Mouse (Mus musculus): Measurements from ENCODE around the gene Gpc6. TPM values are rescaled to one million over a fixed set of nuclear protein-coding genes. Genes with fewer than 3 reads are reported as not detected.

Gene Gpc6
- polyA plus RNA-seq, 1 experiment from 2014 or later = 31.2 TPM

GRCm38 (mm10) chr14:117015333-117015922 lies 90.3 kb downstream of the Gpc6 start:
- Histone ChIP-seq H3K9ac (ENCODE audit: low read length) (no peak overlapping the region), H3K4me1 (ENCODE audit: control insufficient read depth, insufficient read depth, low read length) (peaks cover 4% of the 10 kb centered on the region; the same call in 1 of the 2 replicates), H3K9me3 (ENCODE audit: control insufficient read depth, low read length) (no peaks in the 10 kb centered on the region), H3K36me3 (ENCODE audit: control insufficient read depth, insufficient read depth, low read length) (no peaks in the 10 kb centered on the region), H3K4me3 (ENCODE audit: low read depth, low read length) (no peak overlapping the region), H3K27me3 (ENCODE audit: control insufficient read depth, insufficient read depth, low read length) (no peaks in the 10 kb centered on the region), H3K27ac (ENCODE audit: low read depth, low read length) (no peak overlapping the region), H3K4me2 (ENCODE audit: low read depth) (no peak overlapping the region)
- DNase-seq (ENCODE audit: low spot score) (no peak), ATAC-seq (ENCODE audit: insufficient read depth, low FRiP score, low TSS enrichment) (no peak)
- WGBS = 29% methylated on average over 4 of the region's 4 CpGs

DNA sequence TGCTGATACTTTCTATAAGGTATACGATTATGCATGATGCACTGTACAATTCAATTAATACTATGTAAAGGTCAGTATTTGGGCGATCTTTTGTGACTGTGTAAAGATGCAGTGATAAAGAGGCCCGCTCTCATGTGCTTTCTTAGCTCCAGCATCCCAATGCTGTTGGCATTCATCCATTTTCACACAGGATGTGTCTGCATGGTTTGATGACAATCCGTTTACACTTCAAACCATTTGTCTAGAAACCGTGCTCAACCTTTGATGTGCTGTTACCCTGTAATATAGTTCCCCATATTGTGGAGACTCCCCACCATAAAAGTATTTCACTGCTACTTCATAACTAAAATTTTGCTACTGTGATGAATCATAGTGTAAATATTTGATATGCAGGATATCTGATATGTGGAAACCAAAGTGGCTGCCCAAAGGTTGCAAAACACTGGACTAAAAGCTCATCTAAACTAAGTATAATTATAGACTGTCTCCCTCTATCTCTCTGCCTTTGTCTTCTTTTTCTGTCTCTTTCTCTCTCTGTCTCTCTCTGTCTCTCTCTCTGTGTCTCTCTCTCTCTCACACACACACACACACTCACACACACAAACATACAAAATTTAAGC lies 97.2 kb downstream of the Gpc6 start:
- no peaks in the 10 kb centered on the region for H3K27me3 ChIP-seq (ENCODE audit: control insufficient read depth, insufficient read depth, low read length)
- no peak for ATAC-seq (ENCODE audit: insufficient read depth, low FRiP score, low TSS enrichment)
- no peaks in the 10 kb centered on the region for H3K9me3 ChIP-seq (ENCODE audit: control insufficient read depth, low read length)
- no peak overlapping the region for H3K4me2 ChIP-seq (ENCODE audit: low read depth)
- DNase-seq (ENCODE audit: low spot score) = no peak
- no peak overlapping the region for H3K4me3 ChIP-seq (ENCODE audit: low read depth, low read length)
- 83% methylated on average over 5 of the region's 5 CpGs for WGBS
- no peak overlapping the region for H3K27ac ChIP-seq (ENCODE audit: low read depth, low read length)
- H3K36me3 ChIP-seq (ENCODE audit: control insufficient read depth, insufficient read depth, low read length) = no peaks in the 10 kb centered on the region
- no peak overlapping the region for H3K9ac ChIP-seq (ENCODE audit: low read length)
- H3K4me1 ChIP-seq (ENCODE audit: control insufficient read depth, insufficient read depth, low read length) = no peaks in the 10 kb centered on the region

DNA sequence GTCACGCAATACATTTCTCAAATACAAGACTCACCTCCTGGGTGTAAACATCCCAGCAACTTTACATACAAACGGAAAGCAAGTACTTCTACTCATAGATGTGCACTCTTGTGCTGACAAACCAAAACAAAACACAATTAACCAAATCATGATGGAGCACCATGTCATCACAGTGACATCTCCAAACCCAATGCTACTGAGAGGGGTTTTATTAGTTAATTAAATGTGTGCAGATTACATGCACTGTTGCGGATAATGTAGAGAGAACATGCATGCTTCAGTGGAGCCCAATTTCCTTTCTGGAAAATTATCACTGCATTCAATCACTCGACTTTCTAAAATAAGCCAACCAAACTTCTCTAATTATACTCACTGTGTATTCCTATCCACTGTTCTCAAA lies 109.0 kb downstream of the Gpc6 start:
- Histone ChIP-seq H3K9me3 (ENCODE audit: control insufficient read depth, low read length) (no peaks in the 10 kb centered on the region), H3K27me3 (ENCODE audit: control insufficient read depth, insufficient read depth, low read length) (no peaks in the 10 kb centered on the region), H3K4me3 (ENCODE audit: low read depth, low read length) (no peak overlapping the region), H3K36me3 (ENCODE audit: control insufficient read depth, insufficient read depth, low read length) (no peaks in the 10 kb centered on the region), H3K9ac (ENCODE audit: low read length) (no peak overlapping the region), H3K27ac (ENCODE audit: low read depth, low read length) (no peak overlapping the region), H3K4me1 (ENCODE audit: control insufficient read depth, insufficient read depth, low read length) (no peaks in the 10 kb centered on the region), H3K4me2 (ENCODE audit: low read depth) (no peak overlapping the region)
- DNase-seq (ENCODE audit: low spot score) (no peak), ATAC-seq (ENCODE audit: insufficient read depth, low FRiP score, low TSS enrichment) (no peak)
- 80% methylated on average over 4 of the region's 4 CpGs for WGBS

- no peak for DNase-seq (ENCODE audit: low spot score)
- Histone ChIP-seq H3K27ac (ENCODE audit: low read depth, low read length) (no peak overlapping the region), H3K4me1 (ENCODE audit: control insufficient read depth, insufficient read depth, low read length) (no peaks in the 10 kb centered on the region), H3K9ac (ENCODE audit: low read length) (no peak overlapping the region), H3K27me3 (ENCODE audit: control insufficient read depth, insufficient read depth, low read length) (no peaks in the 10 kb centered on the region), H3K4me2 (ENCODE audit: low read depth) (no peak overlapping the region), H3K4me3 (ENCODE audit: low read depth, low read length) (no peak overlapping the region), H3K36me3 (ENCODE audit: control insufficient read depth, insufficient read depth, low read length) (no peaks in the 10 kb centered on the region), H3K9me3 (ENCODE audit: control insufficient read depth, low read length) (no peaks in the 10 kb centered on the region)
- WGBS = 77% methylated on average over 5 of the region's 5 CpGs
- no peak for ATAC-seq (ENCODE audit: insufficient read depth, low FRiP score, low TSS enrichment)
These were observed 115.9 kb downstream of the Gpc6 start for GRCm38 (mm10) chr14:117041017-117041416.

- Histone ChIP-seq H3K4me1 (ENCODE audit: control insufficient read depth, insufficient read depth, low read length) (no peaks in the 10 kb centered on the region), H3K4me2 (ENCODE audit: low read depth) (no peak overlapping the region), H3K4me3 (ENCODE audit: low read depth, low read length) (no peak overlapping the region), H3K27ac (ENCODE audit: low read depth, low read length) (no peak overlapping the region), H3K36me3 (ENCODE audit: control insufficient read depth, insufficient read depth, low read length) (no peaks in the 10 kb centered on the region), H3K9ac (ENCODE audit: low read length) (no peak overlapping the region), H3K27me3 (ENCODE audit: control insufficient read depth, insufficient read depth, low read length) (no peaks in the 10 kb centered on the region), H3K9me3 (ENCODE audit: control insufficient read depth, low read length) (no peaks in the 10 kb centered on the region)
- DNase-seq (ENCODE audit: low spot score) (no peak), ATAC-seq (ENCODE audit: insufficient read depth, low FRiP score, low TSS enrichment) (no peak)
- WGBS = 40% methylated on average over 2 of the region's 2 CpGs
These were observed 123.8 kb downstream of the Gpc6 start for GRCm38 (mm10) chr14:117048951-117049350.

GRCm38 (mm10) chr14:117050877-117051276 lies 125.8 kb downstream of the Gpc6 start:
- ATAC-seq (ENCODE audit: insufficient read depth, low FRiP score, low TSS enrichment) = no peak
- no peaks in the 10 kb centered on the region for H3K9me3 ChIP-seq (ENCODE audit: control insufficient read depth, low read length)
- 83% methylated on average over 8 of the region's 8 CpGs for WGBS

GRCm38 (mm10) chr14:117053361-117053760 lies 128.2 kb downstream of the Gpc6 start:
- Histone ChIP-seq H3K9me3 (ENCODE audit: control insufficient read depth, low read length) (no peaks in the 10 kb centered on the region), H3K27ac (ENCODE audit: low read depth, low read length) (no peak overlapping the region), H3K4me1 (ENCODE audit: control insufficient read depth, insufficient read depth, low read length) (no peaks in the 10 kb centered on the region), H3K4me3 (ENCODE audit: low read depth, low read length) (no peak overlapping the region), H3K36me3 (ENCODE audit: control insufficient read depth, insufficient read depth, low read length) (no peaks in the 10 kb centered on the region), H3K27me3 (ENCODE audit: control insufficient read depth, insufficient read depth, low read length) (no peaks in the 10 kb centered on the region), H3K4me2 (ENCODE audit: low read depth) (no peak overlapping the region), H3K9ac (ENCODE audit: low read length) (no peak overlapping the region)
- ATAC-seq (ENCODE audit: insufficient read depth, low FRiP score, low TSS enrichment) = no peak
- DNase-seq (ENCODE audit: low spot score) = no peak
- WGBS = 74% methylated on average over 6 of the region's 6 CpGs

More at GRCm38 (mm10) chr14:117050877-117051276, 125.8 kb downstream of the Gpc6 start:
- Histone ChIP-seq H3K9ac (ENCODE audit: low read length) (no peak overlapping the region), H3K36me3 (ENCODE audit: control insufficient read depth, insufficient read depth, low read length) (no peaks in the 10 kb centered on the region), H3K27me3 (ENCODE audit: control insufficient read depth, insufficient read depth, low read length) (no peaks in the 10 kb centered on the region), H3K4me1 (ENCODE audit: control insufficient read depth, insufficient read depth, low read length) (no peaks in the 10 kb centered on the region), H3K4me3 (ENCODE audit: low read depth, low read length) (no peak overlapping the region), H3K4me2 (ENCODE audit: low read depth) (no peak overlapping the region), H3K27ac (ENCODE audit: low read depth, low read length) (no peak overlapping the region)
- DNase-seq (ENCODE audit: low spot score) = no peak

DNA sequence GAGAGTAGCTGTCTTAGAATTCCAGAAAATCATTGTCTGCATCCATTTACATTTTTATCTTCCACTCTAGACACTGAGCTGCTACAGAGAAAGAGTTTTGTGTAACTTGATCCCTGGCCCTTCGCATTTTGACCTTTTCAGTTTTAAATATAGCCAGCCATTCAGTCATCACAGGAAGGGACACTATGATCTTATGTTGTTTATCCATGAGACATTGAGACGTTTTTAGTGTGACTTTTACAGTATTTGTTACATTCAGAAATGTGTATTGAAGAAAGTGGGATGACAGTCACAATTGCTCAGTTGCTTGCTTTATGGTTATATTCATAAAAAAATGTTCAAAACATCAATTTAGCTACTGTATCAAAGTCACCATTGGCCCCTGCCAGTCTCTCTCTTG lies 130.0 kb downstream of the Gpc6 start:
- ATAC-seq (ENCODE audit: insufficient read depth, low FRiP score, low TSS enrichment) = no peak
- WGBS = 58% methylated on average over 2 of the region's 2 CpGs
- no peak overlapping the region for H3K9ac ChIP-seq (ENCODE audit: low read length)
- H3K4me1 ChIP-seq (ENCODE audit: control insufficient read depth, insufficient read depth, low read length) = no peaks in the 10 kb centered on the region
- no peaks in the 10 kb centered on the region for H3K9me3 ChIP-seq (ENCODE audit: control insufficient read depth, low read length)
- no peak overlapping the region for H3K27ac ChIP-seq (ENCODE audit: low read depth, low read length)
- DNase-seq (ENCODE audit: low spot score) = no peak
- H3K4me3 ChIP-seq (ENCODE audit: low read depth, low read length) = no peak overlapping the region
- no peaks in the 10 kb centered on the region for H3K36me3 ChIP-seq (ENCODE audit: control insufficient read depth, insufficient read depth, low read length)
- no peaks in the 10 kb centered on the region for H3K27me3 ChIP-seq (ENCODE audit: control insufficient read depth, insufficient read depth, low read length)
- H3K4me2 ChIP-seq (ENCODE audit: low read depth) = no peak overlapping the region

GRCm38 (mm10) chr14:117061078-117061477 lies 136.0 kb downstream of the Gpc6 start:
- Histone ChIP-seq H3K36me3 (ENCODE audit: control insufficient read depth, insufficient read depth, low read length) (no peaks in the 10 kb centered on the region), H3K9ac (ENCODE audit: low read length) (no peak overlapping the region), H3K27me3 (ENCODE audit: control insufficient read depth, insufficient read depth, low read length) (no peaks in the 10 kb centered on the region), H3K9me3 (ENCODE audit: control insufficient read depth, low read length) (no peaks in the 10 kb centered on the region), H3K4me2 (ENCODE audit: low read depth) (no peak overlapping the region), H3K27ac (ENCODE audit: low read depth, low read length) (no peak overlapping the region), H3K4me3 (ENCODE audit: low read depth, low read length) (no peak overlapping the region), H3K4me1 (ENCODE audit: control insufficient read depth, insufficient read depth, low read length) (no peaks in the 10 kb centered on the region)
- WGBS = 59% methylated on average over 2 of the region's 2 CpGs
- DNase-seq (ENCODE audit: low spot score) = no peak
- ATAC-seq (ENCODE audit: insufficient read depth, low FRiP score, low TSS enrichment) = no peak
